Mouse (Mus musculus) ES-Bruce4 (cell line): ENCODE measurements around the gene Dnajb4. TPM values are rescaled to one million over a fixed set of nuclear protein-coding genes. Genes with fewer than 3 reads are reported as not detected.
A peak's percentile ranks its signal among the peaks of the same experiment; 100 is the strongest.

Source experiments
- H3K27ac ChIP-seq: 2 replicates; pipeline ENCODE4 v1.5.1; 2012; ENCODE audit warnings: low read length, inconsistent platforms; ENCODE audit not compliant: insufficient read depth
- H3K27me3 ChIP-seq: 2 replicates; pipeline ENCODE4 v1.6.1; 2012; ENCODE audit warnings: mild to moderate bottlenecking, low read length, inconsistent platforms; ENCODE audit not compliant: control insufficient read depth, poor library complexity, insufficient read depth, severe bottlenecking
- H3K36me3 ChIP-seq: 2 replicates; pipeline ENCODE4 v1.6.1; 2012; ENCODE audit warnings: inconsistent platforms, mild to moderate bottlenecking, low read length, moderate library complexity; ENCODE audit not compliant: control insufficient read depth, poor library complexity, insufficient read depth, severe bottlenecking
- H3K4me1 ChIP-seq: one replicate; pipeline ENCODE4 v1.8.1; 2011; ENCODE audit warnings: low read length; ENCODE audit not compliant: control insufficient read depth, insufficient read depth
- H3K4me3 ChIP-seq: 2 replicates; pipeline ENCODE4 v1.5.1; 2011; ENCODE audit warnings: low read depth, mild to moderate bottlenecking, low read length
- H3K9ac ChIP-seq: 2 replicates; pipeline ENCODE4 v1.6.1; 2012; ENCODE audit warnings: low read depth, mild to moderate bottlenecking, inconsistent platforms; ENCODE audit not compliant: poor library complexity, severe bottlenecking
- H3K9me3 ChIP-seq: replicated peaks from 2 replicates; pipeline ENCODE4 v1.6.1; 2012; ENCODE audit warnings: mild to moderate bottlenecking, low read length, inconsistent platforms; ENCODE audit not compliant: control insufficient read depth, poor library complexity, insufficient read depth, severe bottlenecking
- CTCF ChIP-seq: IDR thresholded peaks from one replicate; pipeline ENCODE4 v1.8.1; 2011; ENCODE audit warnings: low read depth, low read length
- EP300 ChIP-seq: IDR thresholded peaks from 2 replicates; pipeline ENCODE4 v1.6.1; 2011; ENCODE audit warnings: low read depth, low read length; ENCODE audit not compliant: insufficient read depth
- POLR2A ChIP-seq: IDR thresholded peaks from one replicate; pipeline ENCODE4 v1.8.1; 2011; ENCODE audit warnings: low read length; ENCODE audit not compliant: insufficient read depth
- polyA plus RNA-seq: library from polyadenylated mRNA; stranded (reverse); fragments of >200 nt; gene quantifications from 2 replicates; pipeline ENCODE4 v1.2.4, GENCODE M21; 2011; ENCODE audit warnings: low read depth; ENCODE audit not compliant: missing spikeins, insufficient read depth, insufficient read length

Gene Dnajb4
- polyA plus RNA-seq, 1 experiment: 27.0 TPM

DNA sequence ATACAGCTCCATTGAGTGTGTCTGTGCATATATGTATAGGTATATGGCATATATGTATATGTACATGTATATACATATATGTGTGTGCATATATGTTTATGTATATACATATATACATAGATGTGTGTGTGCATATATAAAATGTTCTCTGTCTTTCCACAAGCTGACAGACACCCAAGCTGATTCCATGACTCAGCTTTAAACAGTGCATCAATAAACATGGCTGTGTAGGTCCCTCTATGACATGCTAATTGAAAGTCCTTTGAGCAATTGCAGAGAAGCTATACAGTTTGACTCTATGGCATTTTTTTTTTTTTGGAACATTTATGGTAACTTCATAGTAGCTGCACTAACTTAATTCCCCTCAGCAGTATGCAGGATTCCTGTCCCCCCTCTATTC, 50.8 kb downstream of the Dnajb4 start:
- H3K9ac ChIP-seq: no peak overlapping the region
- no peak overlapping the region for H3K27ac ChIP-seq
- H3K36me3 ChIP-seq: no peaks in the 10 kb centered on the region
- H3K27me3 ChIP-seq: no peaks in the 10 kb centered on the region
- no peaks in the 10 kb centered on the region for H3K9me3 ChIP-seq
- peaks cover 4% of the 10 kb centered on the region for H3K4me1 ChIP-seq
- no peak overlapping the region for H3K4me3 ChIP-seq
- TF ChIP-seq CTCF (no peak), POLR2A (no peak), EP300 (no peak)

DNA sequence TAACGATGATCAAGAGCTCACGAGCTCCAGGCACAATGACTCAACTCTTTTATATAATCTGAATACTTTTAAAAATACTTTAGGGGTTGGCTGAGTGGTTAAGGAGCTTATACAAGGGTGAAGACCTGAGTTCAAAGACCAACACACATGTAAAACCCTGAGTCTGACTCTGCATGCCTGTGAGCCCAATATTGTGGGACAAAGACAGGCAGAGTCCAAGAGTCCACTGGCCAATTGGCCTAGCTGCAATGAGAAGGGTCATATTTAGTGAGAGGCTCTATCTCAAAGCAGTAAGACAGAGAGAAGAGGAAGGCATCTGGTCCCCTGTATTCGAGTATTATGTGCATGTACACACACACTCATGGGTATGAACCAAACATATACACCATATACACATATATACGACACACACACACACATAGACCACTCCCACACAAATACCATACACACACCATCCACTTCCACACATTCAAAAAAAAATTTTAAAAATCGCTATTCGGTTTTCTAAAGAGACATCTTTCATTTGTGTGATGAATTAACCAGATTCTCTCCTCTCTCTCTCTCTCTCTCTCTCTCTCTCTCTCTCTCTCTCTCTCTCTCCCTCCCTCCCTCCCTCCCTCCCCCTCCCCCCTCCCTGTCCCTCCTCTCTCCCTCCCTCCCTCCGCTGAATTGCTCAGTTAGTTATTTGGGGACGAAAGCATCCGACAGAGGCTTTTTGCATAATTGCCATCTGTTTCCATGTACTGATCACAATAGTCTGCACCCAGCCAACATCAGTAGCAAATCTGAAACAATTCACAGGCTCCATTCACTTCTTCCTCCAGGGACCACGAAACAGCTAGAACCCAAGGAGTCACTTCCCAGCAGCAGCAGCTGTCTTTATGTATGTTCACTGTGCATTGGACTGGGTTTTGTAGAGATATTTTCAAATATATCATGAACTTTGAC, 51.5 kb downstream of the Dnajb4 start:
- no peak overlapping the region for H3K9ac ChIP-seq
- no peak overlapping the region for H3K27ac ChIP-seq
- H3K4me3 ChIP-seq: no peak overlapping the region
- H3K4me1 ChIP-seq: peaks cover 7% of the 10 kb centered on the region
- H3K9me3 ChIP-seq: no peaks in the 10 kb centered on the region
- H3K36me3 ChIP-seq: no peaks in the 10 kb centered on the region
- no peak for TF ChIP-seq CTCF
- TF ChIP-seq EP300: no peak
- no peak for TF ChIP-seq POLR2A
- no peaks in the 10 kb centered on the region for H3K27me3 ChIP-seq

DNA sequence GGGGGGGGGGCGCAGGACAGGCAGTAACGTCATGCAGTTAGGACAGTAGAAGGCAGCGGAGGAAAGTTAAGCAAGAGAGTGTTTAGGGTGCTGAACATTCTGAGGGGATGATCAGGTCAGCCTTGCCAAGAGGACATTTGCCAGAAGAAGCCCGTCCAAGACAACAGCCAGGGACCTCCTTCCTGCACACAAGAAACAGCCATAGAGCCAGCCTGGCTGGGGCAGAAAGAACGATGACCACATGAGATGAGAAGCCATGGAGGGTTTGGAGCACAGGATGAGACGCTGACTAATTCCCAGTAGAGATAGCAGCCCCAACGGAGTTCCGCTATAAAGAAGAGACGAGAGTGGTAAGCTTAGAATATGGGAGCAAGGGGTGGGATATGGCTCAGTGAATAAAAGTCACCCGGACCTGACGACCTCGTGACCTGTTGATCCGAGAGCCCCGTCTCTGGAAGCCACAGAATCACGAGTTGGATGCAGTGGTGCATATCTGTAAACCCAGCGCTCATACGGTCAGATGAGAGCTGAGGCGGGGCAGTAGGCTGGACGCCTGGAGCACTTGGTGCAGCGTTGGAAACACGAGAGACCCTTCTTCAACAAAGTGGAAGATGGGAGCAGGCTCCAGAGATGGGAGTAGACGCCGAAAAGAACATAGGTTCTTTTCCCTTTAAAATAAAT, 53.1 kb downstream of the Dnajb4 start:
- no peaks in the 10 kb centered on the region for H3K9me3 ChIP-seq
- H3K27me3 ChIP-seq: no peaks in the 10 kb centered on the region
- H3K27ac ChIP-seq: no peak overlapping the region
- H3K9ac ChIP-seq: no peak overlapping the region
- peaks cover 7% of the 10 kb centered on the region for H3K4me1 ChIP-seq
- no peaks in the 10 kb centered on the region for H3K36me3 ChIP-seq
- TF ChIP-seq POLR2A (no peak), EP300 (no peak), CTCF (no peak)
- H3K4me3 ChIP-seq: peak overlapping the region; percentile 11; the same call in 1 of the 2 replicates

DNA sequence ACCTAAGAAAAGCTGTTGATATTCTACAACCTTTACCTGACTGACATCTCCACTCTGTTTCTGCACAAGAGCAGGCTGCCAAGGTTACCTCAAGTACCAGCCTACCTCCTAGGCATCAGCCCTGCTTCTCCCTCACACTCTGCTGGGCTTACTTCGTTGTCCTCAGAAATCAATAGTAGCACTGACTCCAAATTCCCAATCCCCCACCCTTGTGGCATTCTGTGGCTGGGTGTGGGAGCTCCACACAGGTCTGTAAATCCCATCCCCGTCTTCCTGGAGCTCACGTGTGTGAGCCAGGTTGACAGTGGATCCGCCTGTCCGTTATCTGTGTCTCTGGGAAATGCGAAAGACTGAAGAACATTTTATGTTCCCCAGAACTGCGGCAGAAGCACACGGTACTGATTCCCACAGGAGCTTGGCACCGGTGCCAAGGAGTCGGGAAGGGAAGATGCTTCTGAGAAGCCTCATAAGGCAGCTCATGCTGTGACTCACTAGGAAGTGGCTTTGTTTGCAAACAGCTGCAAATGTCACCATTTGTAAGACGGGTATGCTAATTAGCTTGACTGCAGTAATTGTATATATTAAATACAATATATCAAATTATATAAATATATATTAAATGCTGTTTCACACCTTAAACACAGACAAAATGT, 54.7 kb downstream of the Dnajb4 start:
- Histone ChIP-seq H3K27ac (no peak overlapping the region), H3K4me3 (no peak overlapping the region), H3K36me3 (no peaks in the 10 kb centered on the region), H3K4me1 (peaks cover 7% of the 10 kb centered on the region), H3K9me3 (no peaks in the 10 kb centered on the region), H3K9ac (no peak overlapping the region), H3K27me3 (no peaks in the 10 kb centered on the region)
- TF ChIP-seq CTCF (no peak), EP300 (no peak), POLR2A (no peak)

DNA sequence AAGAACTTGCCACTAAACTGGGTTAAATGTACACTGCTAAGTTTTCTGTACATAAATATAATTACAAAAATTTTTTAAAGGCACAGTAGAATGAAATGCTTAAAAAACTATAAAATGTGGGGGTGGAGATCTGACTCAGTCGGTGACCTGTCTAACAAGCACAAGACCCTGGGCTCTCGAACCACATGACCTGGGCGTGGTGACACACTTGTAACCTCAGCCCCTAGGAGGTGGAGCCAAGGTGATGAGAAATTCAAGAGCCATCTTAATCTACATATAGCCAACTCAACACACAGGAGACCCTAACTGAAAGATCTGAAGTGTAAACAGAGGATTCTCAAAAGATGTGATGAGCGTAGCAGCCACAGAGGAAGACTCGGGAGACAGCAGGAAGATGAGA, 56.0 kb downstream of the Dnajb4 start:
- H3K9me3 ChIP-seq: no peaks in the 10 kb centered on the region
- H3K4me3 ChIP-seq: no peak overlapping the region
- no peaks in the 10 kb centered on the region for H3K27me3 ChIP-seq
- H3K27ac ChIP-seq: no peak overlapping the region
- peaks cover 7% of the 10 kb centered on the region for H3K4me1 ChIP-seq
- H3K9ac ChIP-seq: no peak overlapping the region
- no peak for TF ChIP-seq POLR2A
- no peak for TF ChIP-seq EP300
- no peaks in the 10 kb centered on the region for H3K36me3 ChIP-seq
